Comparison of ENCODE assay signal across 8 mouse cellular contexts in genomic region chrX:57326487-57327221, GRCm38 (mm10). TPM values are rescaled to one million over a fixed set of nuclear protein-coding genes. Genes with fewer than 3 reads are reported as not detected.
DNase-seq lines count a peak whose midpoint lies in the region; ATAC-seq and TF ChIP-seq lines count a peak whose summit lies in the region.

No protein-coding gene starts in this region.

- H3K36me3 ChIP-seq in hindbrain, embryonic 16.5 days (ENCODE audit: control insufficient read depth, insufficient read depth, low read length): no peaks in the 10 kb centered on the region
- no peaks in the 10 kb centered on the region for H3K36me3 ChIP-seq in liver, adult 2 months (ENCODE audit: control insufficient read depth, insufficient read depth, low read length)
- no peaks in the 10 kb centered on the region for H3K36me3 ChIP-seq in midbrain, embryonic 15.5 days (replicated peaks)
- no peaks in the 10 kb centered on the region for H3K36me3 ChIP-seq in stomach, postnatal 0 days (ENCODE audit: control insufficient read depth, insufficient read depth, low read length)

- H3K9ac ChIP-seq in hindbrain, embryonic 16.5 days (ENCODE audit: low read depth, low read length): peak overlapping the region; percentile 60
- H3K9ac ChIP-seq in liver, adult 2 months (ENCODE audit: low read depth, low read length): peak overlapping the region; percentile 50
- peak overlapping the region; percentile 48 for H3K9ac ChIP-seq in midbrain, embryonic 15.5 days
- H3K9ac ChIP-seq in stomach, postnatal 0 days (ENCODE audit: low read length): peak overlapping the region; percentile 50

- TF ChIP-seq POLR2A in liver, adult 2 months (IDR thresholded peaks at IDR 0.05; ENCODE audit: extremely low read depth, insufficient read depth, low read length): no peak

- DNase-seq in layer of hippocampus, adult 2 months (ENCODE audit: low spot score in 2 of 2): peak in 1 of 2 experiments; percentile 16
- no peak for DNase-seq in layer of hippocampus, adult 11-12 months (ENCODE audit: low spot score)
- DNase-seq in cerebellum, postnatal 10 days: peak; percentile 19 to 30
- peak; percentile 65 for DNase-seq in gastrocnemius, postnatal 25 days
- DNase-seq in liver, adult 2 months (ENCODE audit: extremely low read depth, low read depth, low spot score): peak; percentile 15
- peak; percentile 35 for DNase-seq in stomach, postnatal 0 days (ENCODE audit: low spot score)

- H3K4me2 ChIP-seq in hindbrain, embryonic 16.5 days (ENCODE audit: low read length): peak overlapping the region; percentile 65
- H3K4me2 ChIP-seq in midbrain, embryonic 15.5 days: peak overlapping the region; percentile 76
- H3K4me2 ChIP-seq in stomach, postnatal 0 days (replicated peaks; ENCODE audit: low read depth): peak overlapping the region; percentile 68

- H3K27me3 ChIP-seq in hindbrain, embryonic 16.5 days (replicated peaks; ENCODE audit: control insufficient read depth, insufficient read depth, low read length): no peaks in the 10 kb centered on the region
- H3K27me3 ChIP-seq in liver, adult 2 months (ENCODE audit: control insufficient read depth, insufficient read depth, low read length): no peaks in the 10 kb centered on the region
- H3K27me3 ChIP-seq in midbrain, embryonic 15.5 days (replicated peaks): no peaks in the 10 kb centered on the region
- H3K27me3 ChIP-seq in stomach, postnatal 0 days (ENCODE audit: control insufficient read depth, insufficient read depth, low read length): no peaks in the 10 kb centered on the region

- H3K79me2 ChIP-seq in liver, adult 2 months (ENCODE audit: control insufficient read depth, insufficient read depth, low read length): no peaks in the 10 kb centered on the region

- WGBS in hindbrain, embryonic 16.5 days: 27% methylated on average over 15 of the region's 16 CpGs
- WGBS in liver, adult 2 months: 13% methylated on average over 16 of the region's 16 CpGs
- WGBS in midbrain, embryonic 15.5 days: 36% methylated on average over 16 of the region's 16 CpGs
- 31% methylated on average over 16 of the region's 16 CpGs for WGBS in stomach, postnatal 0 days

- peak overlapping the region; percentile 82 for H3K27ac ChIP-seq in layer of hippocampus, adult 2 months
- H3K27ac ChIP-seq in hindbrain, embryonic 16.5 days (ENCODE audit: low read depth, low read length): no peak overlapping the region
- peak overlapping the region; percentile 23; the same call in 1 of the 2 replicates for H3K27ac ChIP-seq in liver, adult 2 months (replicated peaks; ENCODE audit: insufficient read depth, low read depth, low read length)
- no peak overlapping the region for H3K27ac ChIP-seq in midbrain, embryonic 15.5 days
- H3K27ac ChIP-seq in stomach, postnatal 0 days (replicated peaks): no peak overlapping the region

- peak overlapping the region; percentile 62 for H3K4me3 ChIP-seq in layer of hippocampus, adult 2 months
- peak overlapping the region; percentile 55 for H3K4me3 ChIP-seq in hindbrain, embryonic 16.5 days (ENCODE audit: low read length)
- H3K4me3 ChIP-seq in liver, adult 2 months (ENCODE audit: insufficient read depth, low read depth, low read length): peak overlapping the region; percentile 80
- peak overlapping the region; percentile 47 for H3K4me3 ChIP-seq in midbrain, embryonic 15.5 days
- peak overlapping the region; percentile 47 for H3K4me3 ChIP-seq in stomach, postnatal 0 days (ENCODE audit: low read depth, low read length)

- no peaks in the 10 kb centered on the region for H3K9me3 ChIP-seq in hindbrain, embryonic 16.5 days (ENCODE audit: control insufficient read depth, low read length)
- no peaks in the 10 kb centered on the region for H3K9me3 ChIP-seq in midbrain, embryonic 15.5 days
- no peaks in the 10 kb centered on the region for H3K9me3 ChIP-seq in stomach, postnatal 0 days (ENCODE audit: control insufficient read depth, low read length)

- peak; percentile 85 for ATAC-seq in hindbrain, embryonic 16.5 days
- peak; percentile 92 for ATAC-seq in midbrain, embryonic 15.5 days (replicated peaks)
- ATAC-seq in stomach, postnatal 0 days (ENCODE audit: low FRiP score, low TSS enrichment): peak; percentile 57

- no peaks in the 10 kb centered on the region for H3K4me1 ChIP-seq in hindbrain, embryonic 16.5 days (ENCODE audit: control insufficient read depth, insufficient read depth, low read depth, low read length)
- H3K4me1 ChIP-seq in liver, adult 2 months (ENCODE audit: control insufficient read depth, insufficient read depth, low read length): 0 out of 2 replicates have a peak, but pooled peaks cover 2% of the 10 kb centered on the region
- H3K4me1 ChIP-seq in midbrain, embryonic 15.5 days: no peaks in the 10 kb centered on the region
- H3K4me1 ChIP-seq in stomach, postnatal 0 days (replicated peaks; ENCODE audit: control insufficient read depth, insufficient read depth): no peaks in the 10 kb centered on the region

- TF ChIP-seq EP300 in stomach, postnatal 0 days (optimal IDR thresholded peaks at IDR 0.05): no peak

- no peak for TF ChIP-seq CTCF in layer of hippocampus, adult 2 months (conservative IDR thresholded peaks at IDR 0.05)
- no peak for TF ChIP-seq CTCF in liver, adult 2 months (IDR thresholded peaks at IDR 0.05; ENCODE audit: low read depth, low read length)
- no peak for TF ChIP-seq CTCF in stomach, postnatal 0 days (IDR thresholded peaks at IDR 0.05; ENCODE audit: low read depth)

RNA-seq across cellular contexts. Expression of gene Arhgef6, which starts 11.9 kb away (rescaled TPM):
- 10 to 100 TPM; 31.3 to 39.4 TPM for total RNA-seq in layer of hippocampus, adult 2 months (2021)
- 10 to 100 TPM; 66.2 to 87.9 TPM for total RNA-seq in gastrocnemius, postnatal 25 days (2021)
- polyA plus RNA-seq in hindbrain, embryonic 16.5 days (2015; fragmentation: Nextera tagmentation; extraction: Ambion mirVana): 6.5 and 6.8 TPM in 2 replicates
- 5.2 and 5.3 TPM in 2 replicates for total RNA-seq in liver, adult 2 months (2014; rRNA removed)
- 1.3 and 1.8 TPM in 2 replicates for polyA plus RNA-seq in liver, adult 2 months (2012; rRNA removed)
- 5.6 and 6.5 TPM in 2 replicates for polyA plus RNA-seq in midbrain, embryonic 15.5 days (2015; fragmentation: Nextera tagmentation; extraction: Ambion mirVana)
- 3.6 and 4.1 TPM in 2 replicates for polyA plus RNA-seq in stomach, postnatal 0 days (2015; fragmentation: Nextera tagmentation; extraction: Ambion mirVana)

Comparison
In these comparisons a context has a peak if more than half of its experiments do, and no peak if none do; other contexts are left out.
1. H3K27ac ChIP-seq: peak in layer of hippocampus, adult 2 months (single experiment) and liver, adult 2 months (single experiment); none in hindbrain, embryonic 16.5 days (single experiment), midbrain, embryonic 15.5 days (single experiment) and stomach, postnatal 0 days (single experiment).
2. Peak in every context shown above with its lines, with median percentiles within 50 percentile points of each other: H3K4me3 ChIP-seq, ATAC-seq, H3K4me2 ChIP-seq and H3K9ac ChIP-seq.